Mouse (Mus musculus) G1E (cell line): ENCODE measurements around the gene Atf6b. TPM values are rescaled to one million over a fixed set of nuclear protein-coding genes. Genes with fewer than 3 reads are reported as not detected.

Source experiments
- ATAC-seq: 2 replicates; pipeline ENCODE4 v1.8.0; 2016; ENCODE audit warnings: mild to moderate bottlenecking; ENCODE audit not compliant: insufficient number of reproducible peaks, poor library complexity, low FRiP score, severe bottlenecking; ENCODE audit errors: extremely low read depth
- DNase-seq: peaks from one replicate; pipeline ENCODE4 v3.0.0; 2012; ENCODE audit warnings: low spot score
- H3K27me3 ChIP-seq: 2 replicates; pipeline ENCODE4 v1.6.1; 2012; ENCODE audit warnings: mild to moderate bottlenecking, low read length, inconsistent platforms; ENCODE audit not compliant: insufficient read depth
- H3K36me3 ChIP-seq: replicated peaks from 2 replicates; pipeline ENCODE3; 2012; ENCODE audit warnings: mild to moderate bottlenecking, inconsistent platforms
- H3K4me1 ChIP-seq: 2 replicates; pipeline ENCODE4 v1.6.1; 2012; ENCODE audit warnings: low read depth, low read length, inconsistent platforms, mixed read lengths; ENCODE audit not compliant: insufficient read depth
- H3K4me3 ChIP-seq: 2 replicates; pipeline ENCODE4 v1.5.1; 2012; ENCODE audit warnings: low read depth, mild to moderate bottlenecking, inconsistent platforms, low read length, moderate library complexity, mixed read lengths
- H3K9me3 ChIP-seq: replicated peaks from 2 replicates; pipeline ENCODE4 v1.6.1; 2012; ENCODE audit warnings: inconsistent platforms
- CTCF ChIP-seq: IDR thresholded peaks from 2 replicates; pipeline ENCODE4 v1.5.1; 2012; ENCODE audit warnings: low read depth, low read length, inconsistent platforms, mixed read lengths
- GATA1 ChIP-seq: IDR thresholded peaks from 2 replicates; pipeline ENCODE4 v1.6.1; 2012; ENCODE audit warnings: borderline replicate concordance, low read length, inconsistent platforms, mixed read lengths
- GATA2 ChIP-seq: IDR thresholded peaks from 2 replicates; pipeline ENCODE4 v1.6.1; 2012; ENCODE audit warnings: low read depth, low read length, inconsistent platforms, borderline replicate concordance
- POLR2AphosphoS5 ChIP-seq: IDR thresholded peaks from 2 replicates; pipeline ENCODE4 v1.6.1; 2012; ENCODE audit warnings: low read depth, low read length, inconsistent platforms; ENCODE audit not compliant: insufficient replicate concordance
- TAL1 ChIP-seq: conservative IDR thresholded peaks from 2 replicates; pipeline ENCODE4 v1.6.1; 2012; ENCODE audit warnings: low read depth, low read length, inconsistent platforms, mixed read lengths
- polyA plus RNA-seq: library from polyadenylated mRNA; stranded (reverse); fragments of >175 nt; gene quantifications from 2 replicates; pipeline ENCODE4 v1.2.3, GENCODE M21; 2012
- total RNA-seq, 2 experiments: library from RNA; stranded (forward) in 1 of 2; stranded (reverse) in 1 of 2; fragments of 200-1000 nt in 1 of 2; fragments of >200 nt in 1 of 2; fragmentation: Nextera tagmentation in 1 of 2; gene quantifications; 2 replicates each; pipeline ENCODE4 v1.2.3; 2014 to 2017

Gene Atf6b
- total and polyA plus RNA-seq, 3 experiments, result 9.2 to 89.0 (median 20.5) TPM

DNA sequence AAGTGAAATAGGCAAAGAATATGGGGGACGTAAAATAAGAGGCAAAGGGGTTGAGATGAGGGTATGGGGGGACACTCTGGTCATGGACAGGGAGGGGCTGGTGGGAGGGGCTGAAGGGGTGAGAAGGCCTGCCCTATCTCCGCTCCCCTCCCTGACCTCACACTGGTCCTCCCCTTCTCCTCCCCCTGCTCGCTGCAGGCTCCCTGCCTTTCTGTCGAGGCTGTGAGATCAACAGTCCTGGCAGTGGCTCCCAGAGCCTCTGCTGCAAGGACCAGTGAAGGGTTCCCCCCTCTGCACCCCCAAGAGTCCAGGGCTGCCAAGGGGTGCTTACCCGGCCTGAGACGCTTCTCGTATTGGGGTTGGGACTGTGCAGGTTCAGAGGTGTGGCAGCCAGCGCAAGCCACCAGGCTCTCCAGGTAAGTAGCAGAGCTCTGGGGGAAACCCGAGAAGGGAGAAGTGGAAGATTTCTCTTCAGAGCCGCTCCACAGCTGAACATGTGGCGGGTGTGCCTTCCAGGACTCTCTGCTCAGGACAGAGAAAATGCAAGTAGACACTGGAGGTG lies 13.4 kb downstream of the Atf6b start:
- TF ChIP-seq POLR2AphosphoS5 (no peak), GATA1 (no peak), CTCF (no peak), GATA2 (no peak), TAL1 (no peak)
- Histone ChIP-seq H3K27me3 (peaks cover 48% of the 10 kb centered on the region), H3K36me3 (peaks cover 7% of the 10 kb centered on the region), H3K9me3 (no peaks in the 10 kb centered on the region), H3K4me3 (no peak overlapping the region), H3K4me1 (peaks cover 24% of the 10 kb centered on the region)
- DNase-seq (no peak), ATAC-seq (no peak)

DNA sequence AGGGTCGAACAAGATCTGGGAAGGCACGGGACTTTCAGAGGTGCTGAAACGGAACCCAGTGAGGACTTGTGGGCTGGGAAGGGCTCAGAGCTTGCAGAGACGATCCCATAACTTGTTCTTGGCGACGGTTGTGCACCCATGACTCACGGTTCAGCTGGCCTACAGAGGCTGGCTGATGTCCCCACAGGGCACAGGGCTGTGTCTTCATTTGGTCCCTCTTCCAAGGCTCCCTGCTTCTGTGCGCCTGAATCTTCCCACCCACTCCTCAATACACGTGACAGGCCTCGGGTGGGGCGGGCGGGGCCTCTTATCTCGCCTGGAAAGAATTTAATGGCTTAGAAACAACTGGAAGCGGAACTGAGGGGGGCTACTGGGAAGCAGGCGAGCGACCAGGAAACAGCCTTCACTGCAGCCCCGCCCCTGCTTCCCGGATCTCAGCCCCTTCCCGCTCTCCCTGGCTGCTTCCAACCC lies 14.2 kb downstream of the Atf6b start:
- Histone ChIP-seq H3K27me3 (peaks cover 47% of the 10 kb centered on the region), H3K4me3 (no peak overlapping the region)
- DNase-seq, result no peak

GRCm38 (mm10) chr17:34662468-34662867 lies 15.5 kb downstream of the Atf6b start:
- H3K27me3 ChIP-seq, result peaks cover 42% of the 10 kb centered on the region
- no peak for DNase-seq
- no peaks in the 10 kb centered on the region for H3K36me3 ChIP-seq
- no peak overlapping the region for H3K4me3 ChIP-seq
- H3K9me3 ChIP-seq, result no peaks in the 10 kb centered on the region
- H3K4me1 ChIP-seq, result peaks cover 13% of the 10 kb centered on the region
- ATAC-seq, result no peak
- TF ChIP-seq GATA2 (no peak), GATA1 (no peak), POLR2AphosphoS5 (no peak), CTCF (no peak), TAL1 (no peak)

More for the DNA sequence above, 14.2 kb downstream of the Atf6b start:
- TF ChIP-seq POLR2AphosphoS5, result no peak
- TF ChIP-seq TAL1, result no peak
- TF ChIP-seq GATA2, result no peak
- no peak for TF ChIP-seq GATA1
- no peak for TF ChIP-seq CTCF
- ATAC-seq, result no peak
- Histone ChIP-seq H3K4me1 (peaks cover 16% of the 10 kb centered on the region), H3K9me3 (no peaks in the 10 kb centered on the region), H3K36me3 (no peaks in the 10 kb centered on the region)

DNA sequence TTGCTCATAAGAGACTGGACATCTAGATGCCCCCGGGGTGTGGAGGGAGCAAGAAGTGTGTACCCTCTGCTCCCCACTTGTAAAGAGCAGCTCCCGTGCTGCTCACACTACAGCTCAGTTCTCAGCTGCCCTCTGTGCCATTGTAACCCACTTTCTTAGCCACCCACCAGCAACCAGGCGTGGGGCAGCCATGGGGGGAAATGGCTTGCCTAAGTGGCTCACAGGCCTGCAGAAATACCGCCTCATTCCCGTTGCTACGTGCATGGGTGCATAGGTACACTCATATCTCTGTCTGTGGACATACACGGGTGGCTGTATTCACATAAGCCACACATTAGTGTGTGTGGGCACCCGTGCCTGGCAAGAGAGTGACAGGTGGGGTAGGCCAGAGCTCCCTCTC lies 16.0 kb downstream of the Atf6b start:
- Histone ChIP-seq H3K36me3 (no peaks in the 10 kb centered on the region), H3K27me3 (peaks cover 42% of the 10 kb centered on the region), H3K4me1 (peaks cover 13% of the 10 kb centered on the region), H3K4me3 (no peak overlapping the region), H3K9me3 (no peaks in the 10 kb centered on the region)
- no peak for ATAC-seq
- no peak for DNase-seq
- TF ChIP-seq GATA1 (no peak), CTCF (no peak), POLR2AphosphoS5 (no peak; the same call in 1 of the 2 replicates), TAL1 (no peak), GATA2 (no peak)

DNA sequence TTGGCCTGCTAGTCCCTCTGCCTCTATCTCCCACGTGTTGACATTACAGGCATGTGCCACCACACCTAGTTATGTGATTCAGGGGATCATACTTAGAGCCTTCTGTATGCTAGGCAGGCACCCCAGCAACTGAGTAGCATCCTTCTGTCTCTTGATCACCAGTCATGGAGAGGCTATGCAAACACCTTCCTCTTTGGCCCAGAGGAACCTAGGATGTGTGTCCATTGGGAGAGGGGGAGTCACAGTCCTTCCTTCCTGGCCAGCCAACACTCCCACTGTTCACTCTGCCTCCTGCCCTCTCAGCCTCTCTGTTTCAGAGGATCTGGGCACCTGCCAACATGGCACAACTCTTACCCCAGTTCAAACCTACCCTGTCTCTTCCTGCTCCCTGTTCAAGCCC lies 16.6 kb downstream of the Atf6b start:
- Histone ChIP-seq H3K27me3 (peaks cover 38% of the 10 kb centered on the region), H3K4me3 (no peak overlapping the region), H3K36me3 (no peaks in the 10 kb centered on the region), H3K9me3 (no peaks in the 10 kb centered on the region), H3K4me1 (peaks cover 13% of the 10 kb centered on the region)
- ATAC-seq (no peak), DNase-seq (no peak)
- TF ChIP-seq TAL1, result no peak

DNA sequence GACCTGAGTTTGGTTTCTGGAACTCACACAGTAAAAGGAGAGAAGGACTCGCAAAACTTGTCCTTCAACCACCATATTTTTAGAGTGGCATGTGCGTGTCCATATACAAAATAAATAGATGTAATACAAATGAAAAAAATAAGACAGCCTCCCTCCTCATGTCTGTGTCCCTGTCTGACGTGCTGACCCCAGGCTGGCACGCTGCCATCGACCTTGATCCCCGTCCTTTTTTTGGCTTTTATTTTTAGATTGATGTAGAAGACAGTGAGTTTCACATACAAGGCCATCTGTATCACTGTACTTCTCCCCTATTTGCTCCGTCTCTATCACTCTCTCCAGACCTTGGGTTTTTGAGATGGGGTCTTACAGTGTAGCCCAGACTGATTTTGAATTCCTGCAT lies 17.5 kb downstream of the Atf6b start:
- TF ChIP-seq CTCF, result no peak
- TF ChIP-seq GATA1, result no peak
- TF ChIP-seq TAL1, result no peak
- no peak for TF ChIP-seq GATA2
- TF ChIP-seq POLR2AphosphoS5, result no peak
- H3K9me3 ChIP-seq, result no peaks in the 10 kb centered on the region
- H3K4me1 ChIP-seq, result peaks cover 13% of the 10 kb centered on the region
- no peaks in the 10 kb centered on the region for H3K36me3 ChIP-seq
- ATAC-seq, result no peak
- no peak overlapping the region for H3K4me3 ChIP-seq
- peaks cover 29% of the 10 kb centered on the region for H3K27me3 ChIP-seq
- DNase-seq, result no peak

- Histone ChIP-seq H3K4me3 (peak within 1 kb of the TSS; percentile 31; the same call in 1 of the 2 replicates), H3K36me3 (no peaks in the 10 kb centered on the region), H3K27me3 (peaks cover 10% of the 10 kb centered on the region; the same call in 1 of the 2 replicates), H3K9me3 (peaks cover 11% of the 10 kb centered on the region; the same call in 1 of the 2 replicates), H3K4me1 (no peaks in the 10 kb centered on the region; the same call in 1 of the 2 replicates)
- DNase-seq, result no peak
- TF ChIP-seq TAL1, result no peak
- TF ChIP-seq GATA2, result no peak
- TF ChIP-seq GATA1, result no peak
- no peak for TF ChIP-seq CTCF
- no peak for TF ChIP-seq POLR2AphosphoS5
- ATAC-seq, result no peak
These were observed 23.3 kb downstream of the Atf6b start, which contains the start of gene Tnxb for GRCm38 (mm10) chr17:34670235-34670634. Gene Tnxb (plus strand): TSS chr17:34670535.
